Mouse (Mus musculus) v-Abl transformed pro-B cells (cell line): ENCODE measurements around the gene Zfp869.
"Not testable (repeated sequence)": the region's sequence is repeated elsewhere in the genome, so short reads cannot be mapped to it uniquely, and the experiment has no call there.

Source experiments
- in situ Hi-C, 2 experiments: fragments of 400-800 bp; cut with MboI; formaldehyde crosslinking; loops; one replicate each; pipeline ENCODE4 v1.15.1; 2025; ENCODE audit not compliant: unreplicated experiment in 2 of 2

The Zfp869 gene

DNA sequence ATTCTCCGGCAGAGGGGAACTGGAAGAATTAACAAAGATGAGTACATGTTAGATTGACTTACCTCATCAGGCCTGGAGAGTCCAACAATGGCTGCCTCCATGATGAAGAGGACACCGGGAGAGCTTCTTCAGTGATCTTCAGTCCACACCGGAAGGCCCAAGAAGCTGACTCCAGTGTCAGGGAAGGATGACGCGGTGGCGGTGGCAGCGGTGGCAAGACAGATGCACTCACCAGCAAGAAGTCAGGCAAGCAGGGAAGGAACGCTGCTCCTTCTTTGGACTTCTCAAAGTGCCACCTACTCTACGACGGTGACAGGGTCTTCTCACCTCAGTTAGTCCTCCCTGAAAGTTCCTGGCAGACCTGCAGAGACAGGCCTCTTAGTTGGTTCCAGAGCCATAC, at the start of gene Zfp869:
Gene Zfp869, minus strand, starts transcription at position 101 of the 400 bp plus-strand sequence.
- in situ Hi-C loops: loop anchor here (10.0 kb wide), 1 partner anchor 86 kb away; the partner anchor contains the start of gene Zfp868 (in 2 of the 2)

DNA sequence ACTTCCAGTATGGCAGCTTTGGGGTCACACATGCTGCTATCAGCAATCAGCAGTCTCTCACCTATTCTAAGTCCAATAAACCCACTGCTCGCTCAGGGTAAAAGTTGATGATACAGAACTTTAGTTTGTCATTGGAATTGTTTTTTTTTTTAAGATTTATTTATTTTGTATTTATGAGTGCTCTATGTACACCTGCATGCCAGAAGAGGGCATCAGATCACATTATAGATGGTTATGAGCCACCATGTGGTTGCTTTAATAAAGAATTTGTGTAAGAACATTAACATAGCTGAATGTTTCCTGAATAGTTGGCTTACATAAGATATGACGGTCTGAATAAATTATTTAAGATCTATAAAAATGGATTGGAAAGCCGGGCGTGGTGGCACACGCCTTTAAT, 47.8 kb upstream of the Zfp869 start:
- in situ Hi-C loops: no loop called here

DNA sequence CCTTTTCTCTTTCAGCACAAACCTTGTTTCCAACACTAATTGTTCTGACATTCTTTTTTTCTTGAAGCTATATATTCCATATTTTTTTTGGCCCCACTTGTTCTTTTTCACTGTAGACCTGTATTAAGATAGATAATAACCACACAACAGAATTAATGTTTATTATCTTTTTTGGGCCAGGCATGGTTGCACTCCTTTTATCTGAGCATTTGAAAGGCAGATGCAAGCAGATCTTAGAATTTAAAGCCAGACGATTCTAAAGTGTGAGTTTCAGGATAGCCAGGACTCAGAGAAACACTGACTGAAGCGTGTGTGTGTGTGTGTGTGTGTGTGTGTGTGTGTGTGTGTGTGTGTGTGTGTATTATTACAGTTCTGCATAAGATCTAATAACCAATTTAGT, 41.9 kb upstream of the Zfp869 start:
- in situ Hi-C loops: no loop called here

DNA sequence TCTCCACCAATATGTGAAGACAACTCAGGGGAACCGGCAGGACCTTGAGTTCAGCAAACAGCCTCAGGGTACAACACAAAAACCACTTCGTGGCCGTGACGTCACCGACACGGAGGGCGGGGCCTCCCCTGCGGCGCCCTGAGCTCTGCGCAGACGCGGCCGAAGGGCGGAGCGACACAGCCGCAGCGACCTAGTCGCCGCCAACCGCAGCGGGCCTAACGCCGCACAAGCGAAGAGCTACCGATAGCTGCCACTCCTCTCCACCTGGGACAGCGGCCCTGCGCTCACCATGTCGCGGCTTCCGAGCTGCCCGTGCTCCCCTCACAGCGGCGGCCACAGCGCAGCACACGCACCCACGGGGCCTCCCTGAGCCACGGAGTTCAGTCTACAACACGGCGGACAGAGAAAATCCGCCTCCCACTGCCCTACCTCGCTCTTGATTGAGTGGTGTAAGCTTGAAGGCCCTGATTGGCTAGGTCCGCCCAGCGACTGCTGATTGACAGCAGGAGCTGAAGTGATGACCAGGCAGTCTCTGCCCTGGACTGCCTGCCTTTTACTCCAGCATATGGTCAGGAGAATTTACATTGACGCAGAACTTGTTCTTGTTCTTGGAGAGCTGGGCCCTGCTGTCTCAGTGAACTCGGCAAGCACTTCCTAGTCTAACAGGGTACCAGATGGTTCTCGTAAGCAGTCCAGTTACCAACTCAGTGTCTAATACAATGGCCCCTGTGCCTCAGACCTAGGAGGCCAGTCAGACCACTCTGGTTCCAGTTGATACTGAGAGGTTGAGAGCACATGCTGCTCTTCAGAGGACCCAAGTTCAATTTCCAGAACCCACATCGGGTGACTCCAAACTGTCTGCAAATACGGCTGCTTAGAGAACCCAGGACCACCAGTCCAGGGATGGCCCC, 39.3 kb upstream of the Zfp869 start, which contains the start of gene Zfp963:
Gene Zfp963, minus strand, starts transcription at position 427 of the 911 bp plus-strand sequence.
- in situ Hi-C loops: no loop called here

DNA sequence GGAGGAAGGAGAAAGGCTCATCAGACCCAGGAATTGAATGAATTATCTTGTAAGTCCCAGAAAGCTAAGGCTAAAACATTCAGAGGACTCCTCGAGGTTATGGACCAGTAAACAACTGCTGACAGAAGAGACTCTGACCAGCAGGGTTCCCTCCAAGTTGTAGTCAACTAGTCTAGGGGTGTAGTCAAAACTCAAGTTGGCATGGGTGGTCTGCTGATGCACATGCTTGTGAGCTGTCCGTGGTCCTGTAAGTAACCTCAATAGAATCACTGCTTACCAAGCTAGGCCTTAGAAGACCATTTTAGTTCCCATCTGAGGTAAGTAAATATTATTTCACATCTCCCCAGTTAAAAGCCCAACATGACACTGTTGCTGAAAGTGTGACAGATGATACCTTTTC, 30.7 kb upstream of the Zfp869 start:
- in situ Hi-C loops: no loop called here

DNA sequence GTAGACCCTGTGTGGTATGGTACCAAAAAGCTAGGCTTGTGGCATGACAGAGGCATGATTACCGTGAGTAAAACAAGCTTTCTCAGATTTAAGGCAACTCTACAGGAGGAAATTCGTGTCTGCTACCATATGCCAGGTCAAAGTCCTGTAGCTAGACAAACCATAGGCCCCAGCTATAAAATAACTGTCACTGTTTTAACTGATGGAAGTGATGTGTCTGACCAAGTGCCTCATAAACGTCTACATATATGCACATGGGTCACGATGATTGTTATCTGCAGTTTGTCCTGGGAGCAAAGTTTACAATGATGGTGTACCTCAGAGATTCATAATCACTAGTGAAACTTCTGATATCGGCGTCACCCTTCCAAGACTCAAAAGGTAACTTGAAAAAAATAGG, 30.2 kb upstream of the Zfp869 start:
- in situ Hi-C loops: no loop called here

DNA sequence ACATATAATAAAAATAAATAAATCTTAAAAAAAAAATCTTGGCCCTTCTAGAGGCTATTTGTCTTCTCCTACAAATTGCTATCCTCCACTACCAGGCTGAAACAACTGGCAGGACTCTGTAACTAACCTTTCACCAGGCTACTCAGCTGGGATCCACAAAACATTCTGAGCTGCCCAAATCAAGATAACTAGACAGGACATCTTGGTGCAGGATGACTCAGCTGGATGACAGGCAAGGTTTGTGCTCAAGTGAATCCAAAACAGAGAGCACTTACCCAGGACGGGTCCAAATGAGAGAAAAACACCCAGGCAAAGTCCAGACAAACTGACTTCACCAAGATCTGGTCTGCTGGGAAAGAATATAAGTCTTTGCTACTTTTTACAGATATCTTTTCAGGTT, 25.0 kb upstream of the Zfp869 start:
- in situ Hi-C loops: no loop called here

DNA sequence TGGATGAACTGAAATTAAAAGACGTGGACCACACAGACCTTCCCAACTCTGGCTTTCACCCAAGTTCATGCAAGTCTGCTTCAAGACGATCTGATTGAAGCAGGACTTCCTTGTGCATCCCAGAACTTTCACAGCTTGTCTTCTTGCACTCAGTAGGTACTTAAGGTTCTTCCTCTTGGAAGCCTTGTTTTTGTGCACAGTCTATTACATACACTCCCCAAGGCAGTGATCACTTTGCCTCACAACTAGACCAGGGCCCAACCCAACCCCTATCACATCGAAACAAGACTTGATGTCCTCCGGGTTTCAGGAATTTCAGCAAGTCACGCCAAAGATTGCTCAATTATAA, 6.7 kb upstream of the Zfp869 start:
- in situ Hi-C loops: loop anchor here (10.0 kb wide), 1 partner anchor 92 kb away; the partner anchor contains the start of gene Zfp868 (in 2 of the 2)

DNA sequence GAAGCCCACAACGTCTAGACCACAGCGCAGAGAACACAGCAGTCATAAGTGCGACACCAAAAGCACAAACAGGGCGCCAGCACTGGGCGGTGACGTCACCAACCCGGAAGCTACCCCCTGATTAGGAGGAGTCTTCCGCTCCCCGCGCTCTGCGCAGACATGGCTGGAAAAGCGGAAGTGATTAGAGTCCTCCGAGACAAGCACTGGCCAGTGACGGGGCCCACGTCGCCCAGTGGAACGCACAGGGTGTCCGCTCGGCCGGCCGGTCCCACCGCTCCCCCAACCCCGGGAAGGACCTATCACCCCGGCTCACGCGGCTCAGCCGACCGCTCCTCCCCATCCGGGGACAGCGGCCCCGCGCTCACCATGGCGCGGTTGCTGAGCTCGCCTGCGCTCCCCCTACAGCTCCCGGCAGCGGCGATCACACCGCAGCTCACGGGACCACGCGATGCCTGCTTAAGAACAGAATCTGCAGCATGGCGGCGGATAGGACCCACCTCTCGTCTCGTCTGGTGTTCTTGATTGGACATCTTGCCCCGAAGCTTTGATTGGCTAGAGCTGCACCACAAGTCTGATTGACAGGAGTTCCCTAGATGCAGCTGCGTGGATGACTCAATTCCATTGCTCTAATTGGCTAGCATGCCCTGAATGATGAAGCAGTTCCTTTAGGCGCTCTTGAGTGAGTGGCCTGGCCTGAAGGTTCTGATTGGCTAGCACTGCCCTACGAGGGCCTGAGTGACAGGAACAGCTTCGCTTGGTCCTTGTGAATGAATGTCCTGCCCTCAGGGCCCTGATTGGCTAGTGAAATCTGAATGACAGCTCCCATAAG, 6.1 kb upstream of the Zfp869 start:
- in situ Hi-C loops: loop anchor here (10.0 kb wide), 1 partner anchor 92 kb away; the partner anchor contains the start of gene Zfp868 (in 2 of the 2)

DNA sequence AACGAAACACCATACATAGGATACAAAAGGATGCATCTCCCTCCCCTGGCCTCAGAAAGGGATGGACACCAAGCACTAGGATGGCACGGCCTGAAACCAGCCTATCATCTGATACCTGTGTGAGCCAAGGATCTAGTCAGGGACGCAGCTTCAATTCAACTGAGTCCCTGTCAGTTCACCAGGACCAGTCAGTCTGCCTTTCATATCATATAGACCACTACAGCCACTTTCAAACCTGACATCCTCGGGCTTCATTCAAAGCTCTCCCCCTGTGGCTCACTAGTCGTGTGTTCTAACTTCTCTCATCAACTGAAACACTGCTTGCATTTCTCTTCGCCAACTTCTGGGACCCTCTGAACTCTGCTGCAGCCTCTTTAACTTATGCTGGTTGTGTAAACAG, 4.8 kb upstream of the Zfp869 start:
- in situ Hi-C loops: loop anchor here (10.0 kb wide), 1 partner anchor 91 kb away; the partner anchor contains the start of gene Zfp868 (in 2 of the 2)

DNA sequence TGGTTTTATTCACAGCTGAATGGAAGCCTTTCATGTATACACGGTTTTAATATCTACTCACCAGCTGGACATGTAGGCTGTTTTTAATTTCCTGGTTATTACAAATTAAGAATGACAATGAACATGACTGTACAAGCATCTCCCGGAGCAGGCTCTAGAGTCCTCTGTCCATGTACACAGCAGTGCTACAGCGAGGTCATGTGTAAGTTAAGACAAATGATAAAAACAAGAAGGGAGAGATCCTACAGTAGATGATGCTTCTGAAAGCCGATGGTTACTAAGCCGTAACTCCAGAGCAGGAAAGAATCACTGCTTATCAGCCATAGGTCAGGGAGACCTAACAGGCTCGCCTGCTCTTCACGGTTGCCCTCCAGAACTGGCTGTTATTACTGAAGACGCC, 3.0 kb upstream of the Zfp869 start:
- in situ Hi-C loops: loop anchor here (10.0 kb wide), 1 partner anchor 89 kb away; the partner anchor contains the start of gene Zfp868 (in 2 of the 2)

DNA sequence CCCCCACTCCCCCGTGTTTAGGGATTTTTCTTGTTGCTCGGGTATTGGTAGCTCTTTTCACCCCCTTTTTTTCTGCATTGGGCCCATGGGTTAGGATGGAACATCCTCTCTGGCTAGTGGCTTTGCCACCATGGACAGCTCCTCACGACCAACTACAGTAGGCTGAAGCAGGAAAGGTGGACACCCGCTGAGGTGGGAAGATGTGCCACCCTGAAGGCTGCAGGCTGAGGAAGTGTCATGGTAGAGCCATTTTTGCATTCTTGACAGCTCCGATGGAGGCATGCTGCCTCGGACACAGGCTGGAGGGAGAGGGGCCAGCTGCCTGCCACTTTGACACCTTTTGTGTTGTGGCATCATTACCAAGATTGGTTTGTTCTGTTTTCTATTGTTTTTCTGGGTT, 8.7 kb downstream of the Zfp869 start:
- in situ Hi-C loops: no loop called here

DNA sequence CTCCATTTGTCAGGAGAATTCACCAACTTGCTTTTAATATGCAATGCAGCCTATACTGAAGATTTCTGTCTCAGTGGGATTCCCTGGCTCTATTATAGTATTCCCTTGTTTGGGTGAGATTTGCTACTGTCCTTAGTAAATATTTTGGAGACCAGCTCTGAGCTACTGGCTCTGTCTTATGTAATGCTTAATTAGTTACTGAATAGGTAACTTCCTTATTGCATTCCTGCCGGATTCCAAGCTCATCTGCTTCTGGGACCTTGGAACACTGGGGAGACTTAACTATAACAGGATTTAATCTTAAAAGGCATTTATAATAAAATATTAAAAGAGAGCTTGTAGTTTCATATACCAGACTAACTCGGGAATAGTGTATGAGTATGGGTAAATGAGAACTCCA, 45.5 kb downstream of the Zfp869 start:
- in situ Hi-C loops: not testable (repeated sequence)

DNA sequence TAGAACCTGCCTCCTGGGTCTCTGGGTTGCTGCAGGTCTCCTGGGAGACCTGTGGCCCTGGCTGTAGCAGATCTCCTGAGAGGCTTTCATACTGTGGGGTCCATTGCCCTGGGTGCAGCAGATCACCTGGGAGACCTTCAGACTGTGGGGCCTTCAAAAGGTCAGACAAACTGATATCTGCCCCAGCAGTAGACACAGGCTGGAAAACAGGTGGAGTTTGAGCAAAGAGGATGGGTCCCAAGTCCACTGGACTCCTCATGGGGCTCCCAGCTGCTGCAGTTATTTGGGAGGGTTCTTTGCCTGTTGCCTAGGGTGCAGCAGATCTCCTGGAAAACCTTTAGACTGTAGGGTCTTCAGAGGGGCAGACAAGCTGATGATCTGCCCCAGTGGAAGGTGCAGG, 49.2 kb downstream of the Zfp869 start:
- in situ Hi-C loops: no loop called here
